ENCODE assay signal across 13 mouse cellular contexts in the genomic region with DNA sequence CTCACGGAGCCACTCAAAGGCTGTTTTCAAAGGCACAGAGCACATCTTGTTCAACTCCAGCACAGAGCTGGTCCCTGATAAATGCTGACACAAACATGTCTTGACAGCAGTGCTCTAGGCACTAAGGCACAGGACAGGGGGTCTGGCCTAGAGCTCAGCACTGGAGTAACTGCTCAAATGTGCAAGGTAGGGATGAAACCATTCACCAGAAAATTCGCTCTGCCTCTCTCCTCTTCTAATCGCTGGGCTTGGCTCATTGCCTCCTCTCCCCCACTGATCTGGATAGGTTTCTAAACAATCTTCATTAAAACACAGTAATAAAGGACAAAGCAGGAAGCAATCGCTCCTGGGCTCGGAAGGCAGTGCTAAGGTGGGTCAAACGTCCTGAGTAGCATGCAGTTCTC. TPM values are rescaled to one million over a fixed set of nuclear protein-coding genes. Genes with fewer than 3 reads are reported as not detected.
DNase-seq lines count a peak whose midpoint lies in the region; ATAC-seq and TF ChIP-seq lines count a peak whose summit lies in the region.
"Had no signal": no experiment of that assay in that cellular context is flagged by ENCODE, and none has a peak within 500 bp of the region (broad histone marks: within the 10 kb centered on the region; RNA-seq: fewer than 3 reads in every experiment).

No protein-coding gene starts in this region.

- peak overlapping the region; percentile 2 for H3K27ac ChIP-seq in kidney, adult 2 months (ENCODE audit: insufficient read depth, low read depth, low read length)
- no peak overlapping the region for H3K27ac ChIP-seq in kidney, embryonic 14.5 days (ENCODE audit: low read depth, low read length)
- H3K27ac ChIP-seq in limb, embryonic 13.5 days, result no peak overlapping the region; the same call in 1 of the 2 replicates

- no peaks in the 10 kb centered on the region for H3K27me3 ChIP-seq in kidney, adult 2 months (replicated peaks; ENCODE audit: control insufficient read depth, insufficient read depth, low read length)
- H3K27me3 ChIP-seq in kidney, embryonic 14.5 days (ENCODE audit: control insufficient read depth, insufficient read depth, low read length), result no peaks in the 10 kb centered on the region
- H3K27me3 ChIP-seq in limb, embryonic 13.5 days, result no peaks in the 10 kb centered on the region

- peaks cover 7% of the 10 kb centered on the region for H3K4me1 ChIP-seq in kidney, adult 2 months (ENCODE audit: control insufficient read depth, insufficient read depth, low read length)
- no peaks in the 10 kb centered on the region for H3K4me1 ChIP-seq in kidney, embryonic 14.5 days (ENCODE audit: control insufficient read depth, insufficient read depth, low read length)
- H3K4me1 ChIP-seq in limb, embryonic 13.5 days, result peaks cover 45% of the 10 kb centered on the region

- no peak for TF ChIP-seq CTCF in kidney, adult 2 months (conservative IDR thresholded peaks at IDR 0.05; ENCODE audit: insufficient read depth, insufficient read length, low read depth, low read length)

- intact Hi-C loops in gastrocnemius, postnatal 14 days (cut with DNase I; ENCODE audit: low total_unique reads), result loop anchor here (10.0 kb wide), 2 partner anchors 56 to 196 kb away; no protein-coding TSS in a partner anchor

- peak; percentile 16 for DNase-seq in kidney, adult 2 months
- peak; percentile 7 for DNase-seq in Muller cell, postnatal 12 days (ENCODE audit: inconsistent ontology term)
- DNase-seq in embryo, embryonic 11 days, result peak; percentile 6
- no peak for DNase-seq in gastrocnemius, postnatal 14 days
- DNase-seq in thymus, postnatal 14 days, result no peak
- DNase-seq: adrenal gland, postnatal 10 days; cerebellum, adult 9-11 months; lung, postnatal 10 days; thymus, adult 2 months had no signal

- no peak for ATAC-seq in kidney, embryonic 14.5 days (ENCODE audit: low FRiP score, low TSS enrichment)
- ATAC-seq in limb, embryonic 13.5 days (ENCODE audit: low FRiP score, low read depth), result no peak

- no peak for TF ChIP-seq POLR2A in kidney, adult 2 months (IDR thresholded peaks at IDR 0.05; ENCODE audit: low read depth, low read length)

- H3K4me3 ChIP-seq in kidney, adult 2 months (ENCODE audit: insufficient read depth, low read depth, low read length), result no peak overlapping the region
- H3K4me3 ChIP-seq in kidney, embryonic 14.5 days (ENCODE audit: low read length), result no peak overlapping the region
- no peak overlapping the region for H3K4me3 ChIP-seq in limb, embryonic 13.5 days
- H3K4me3 ChIP-seq: myocyte had no signal

- H3K4me2 ChIP-seq in kidney, embryonic 14.5 days (replicated peaks; ENCODE audit: low read depth, low read length), result no peak overlapping the region
- no peak overlapping the region for H3K4me2 ChIP-seq in limb, embryonic 13.5 days (replicated peaks)

- WGBS in kidney, adult 2 months, result 39% methylated on average over 6 of the region's 6 CpGs
- 34% methylated on average over 6 of the region's 6 CpGs for WGBS in kidney, embryonic 14.5 days
- 22% methylated on average over 6 of the region's 6 CpGs for WGBS in limb, embryonic 13.5 days

- no peaks in the 10 kb centered on the region for H3K9me3 ChIP-seq in kidney, embryonic 14.5 days (ENCODE audit: control insufficient read depth, low read length)
- no peaks in the 10 kb centered on the region for H3K9me3 ChIP-seq in limb, embryonic 13.5 days

- no peak overlapping the region for H3K9ac ChIP-seq in kidney, embryonic 14.5 days (ENCODE audit: low read depth, low read length)
- H3K9ac ChIP-seq in limb, embryonic 13.5 days, result 0 out of 2 replicates have a peak overlapping the region, but pooled peaks have one; percentile 13

- H3K36me3 ChIP-seq in kidney, adult 2 months (ENCODE audit: control insufficient read depth, insufficient read depth, low read length), result peaks cover 3% of the 10 kb centered on the region
- no peaks in the 10 kb centered on the region for H3K36me3 ChIP-seq in kidney, embryonic 14.5 days (ENCODE audit: control insufficient read depth, insufficient read depth, low read length)
- H3K36me3 ChIP-seq in limb, embryonic 13.5 days, result peaks cover 8% of the 10 kb centered on the region; the same call in 1 of the 2 replicates

RNA-seq across cellular contexts. Expression of a gene that starts 31.6 kb away (rescaled TPM):
- 0.06 TPM in 1 of 2 replicates, not detected in the other for polyA plus RNA-seq in kidney, adult 2 months (2012; rRNA removed)
- polyA plus RNA-seq in kidney, embryonic 14.5 days (2014; fragmentation: Nextera tagmentation; extraction: Ambion mirVana), result 0.36 and 0.54 TPM in 2 replicates
- 1.4 and 1.5 TPM in 2 replicates for polyA plus RNA-seq in limb, embryonic 13.5 days (2015; fragmentation: Nextera tagmentation; extraction: Ambion mirVana)
- total RNA-seq in gastrocnemius, postnatal 14 days (2021), result under 1 TPM in 1 of 2 experiments, not detected in 1; 0.08 TPM
- total RNA-seq: MEL had no signal

RNA-seq across cellular contexts. Expression of a gene that starts 57.1 kb away (rescaled TPM):
- polyA plus RNA-seq in kidney, adult 2 months (2012; rRNA removed), result 24.8 and 35.0 TPM in 2 replicates
- polyA plus RNA-seq in kidney, embryonic 14.5 days (2014; fragmentation: Nextera tagmentation; extraction: Ambion mirVana), result 65.1 and 85.3 TPM in 2 replicates
- polyA plus RNA-seq in limb, embryonic 13.5 days (2015; fragmentation: Nextera tagmentation; extraction: Ambion mirVana), result 78.2 and 78.7 TPM in 2 replicates
- 10 to 100 TPM; 16.8 to 20.2 TPM for total RNA-seq in gastrocnemius, postnatal 14 days (2021)

Comparison
In these comparisons a context has a peak if more than half of its experiments do, and no peak if none do; other contexts are left out.
1. DNase-seq: peak in kidney, adult 2 months (single experiment), Muller cell, postnatal 12 days (single experiment) and embryo, embryonic 11 days (single experiment); none in gastrocnemius, postnatal 14 days (single experiment) and thymus, postnatal 14 days (single experiment).